Mouse (Mus musculus): ENCODE data around the gene Cyb561d1. TPM values are rescaled to one million over a fixed set of nuclear protein-coding genes. Genes with fewer than 3 reads are reported as not detected.
"Not testable (repeated sequence)": the region's sequence is repeated elsewhere in the genome, so short reads cannot be mapped to it uniquely, and the experiment has no call there.

Cyb561d1 gene
- polyA plus RNA-seq (2015; fragmentation: Nextera tagmentation; extraction: Ambion mirVana) = 3.8 TPM in 2 replicates

GRCm38 (mm10) chr3:108200329-108201323 lies at the start of gene Cyb561d1:
Cyb561d1 (minus strand) TSS chr3:108201212.
- Histone ChIP-seq H3K4me1 (peaks cover 55% of the 10 kb centered on the region), H3K9me3 (replicated peaks) (no peaks in the 10 kb centered on the region), H3K4me3 (replicated peaks) (peak within 1 kb of the TSS; percentile 83), H3K36me3 (peaks cover 41% of the 10 kb centered on the region), H3K27ac (peak within 1 kb of the TSS; percentile 95), H3K4me2 (peak within 1 kb of the TSS; percentile 72), H3K27me3 (no peaks in the 10 kb centered on the region), H3K9ac (peak within 1 kb of the TSS; percentile 63)
- ATAC-seq (replicated peaks; ENCODE audit: low FRiP score) = peak; percentile 93
- WGBS = 3% methylated on average over 44 of the region's 44 CpGs

GRCm38 (mm10) chr3:108246857-108247256 lies 45.8 kb upstream of the Cyb561d1 start:
- no peak for ATAC-seq (replicated peaks; ENCODE audit: low FRiP score)
- Histone ChIP-seq H3K9ac (no peak overlapping the region), H3K27me3 (no peaks in the 10 kb centered on the region), H3K4me2 (no peak overlapping the region), H3K9me3 (replicated peaks) (no peaks in the 10 kb centered on the region), H3K36me3 (no peaks in the 10 kb centered on the region), H3K27ac (no peak overlapping the region), H3K4me3 (replicated peaks) (no peak overlapping the region), H3K4me1 (no peaks in the 10 kb centered on the region)
- 88% methylated on average over 2 of the region's 2 CpGs for WGBS

- Histone ChIP-seq H3K4me1 (no peaks in the 10 kb centered on the region), H3K4me3 (replicated peaks) (no peak overlapping the region), H3K27ac (no peak overlapping the region), H3K9me3 (replicated peaks) (no peaks in the 10 kb centered on the region), H3K4me2 (no peak overlapping the region), H3K9ac (no peak overlapping the region), H3K36me3 (no peaks in the 10 kb centered on the region), H3K27me3 (no peaks in the 10 kb centered on the region)
- 83% methylated on average over 3 of the region's 3 CpGs for WGBS
- no peak for ATAC-seq (replicated peaks; ENCODE audit: low FRiP score)
Measured at GRCm38 (mm10) chr3:108241243-108241839, 40.3 kb upstream of the Cyb561d1 start.

- not testable (repeated sequence) for H3K27me3 ChIP-seq; H3K36me3 ChIP-seq; H3K9me3 ChIP-seq (replicated peaks); H3K4me2 ChIP-seq; ATAC-seq (replicated peaks; ENCODE audit: low FRiP score); H3K4me1 ChIP-seq; H3K27ac ChIP-seq; H3K4me3 ChIP-seq (replicated peaks); H3K9ac ChIP-seq
- WGBS = 85% methylated on average over 4 of the region's 4 CpGs
Measured at GRCm38 (mm10) chr3:108237474-108238102, 36.6 kb upstream of the Cyb561d1 start.

DNA sequence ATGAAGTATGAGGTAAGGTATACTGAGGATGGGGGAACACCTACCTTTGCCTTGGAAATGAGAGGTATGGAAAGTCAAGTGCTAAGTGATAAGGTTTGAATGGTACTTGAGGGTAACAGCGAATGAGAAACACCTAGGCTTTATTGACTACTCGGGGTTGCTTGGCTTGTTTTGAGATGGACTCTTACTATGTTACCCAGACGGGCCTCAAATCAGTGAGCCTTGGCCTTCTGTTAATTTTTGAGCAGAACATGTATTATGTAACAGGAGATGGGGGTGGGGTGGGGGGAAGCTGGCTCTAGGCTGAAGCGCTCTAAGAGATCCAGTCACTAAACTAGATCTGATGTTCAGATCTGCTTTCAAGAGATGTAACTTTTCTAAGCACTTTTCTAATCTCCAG lies 30.6 kb upstream of the Cyb561d1 start:
- no peak for ATAC-seq (replicated peaks; ENCODE audit: low FRiP score)
- no peak overlapping the region for H3K27ac ChIP-seq

DNA sequence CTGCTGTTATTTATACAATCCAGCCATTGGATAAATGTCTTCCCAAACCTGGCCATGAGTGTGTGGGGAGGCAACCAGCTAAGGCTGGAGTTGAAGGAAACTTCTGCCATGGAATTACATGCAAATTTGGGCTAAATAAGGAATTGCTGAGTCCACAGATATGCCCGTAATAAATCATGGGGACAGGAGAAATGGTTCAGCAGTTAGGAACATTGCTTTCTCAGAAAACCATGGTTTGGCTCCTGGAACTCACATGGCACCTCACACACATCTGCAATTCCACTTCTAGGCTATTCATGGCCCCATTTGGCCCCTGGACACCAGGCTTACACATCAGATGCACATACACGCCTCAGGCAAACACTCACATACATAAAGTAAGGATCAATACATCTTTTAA lies 26.5 kb upstream of the Cyb561d1 start:
- no peak for ATAC-seq (replicated peaks; ENCODE audit: low FRiP score)
- H3K4me3 ChIP-seq (replicated peaks) = peak overlapping the region; percentile 56; the same call in 1 of the 2 replicates
- no peak overlapping the region for H3K9ac ChIP-seq
- H3K4me2 ChIP-seq = peak overlapping the region; percentile 82
- WGBS = 67% methylated on average over 2 of the region's 2 CpGs
- H3K4me1 ChIP-seq = peaks cover 20% of the 10 kb centered on the region
- no peak overlapping the region for H3K27ac ChIP-seq
- no peaks in the 10 kb centered on the region for H3K36me3 ChIP-seq
- H3K9me3 ChIP-seq (replicated peaks) = no peaks in the 10 kb centered on the region
- H3K27me3 ChIP-seq = peaks cover 46% of the 10 kb centered on the region

More for the DNA sequence above, 30.6 kb upstream of the Cyb561d1 start:
- no peak overlapping the region for H3K4me2 ChIP-seq
- WGBS = 71% methylated on average over 4 of the region's 4 CpGs
- no peak overlapping the region for H3K4me3 ChIP-seq (replicated peaks)
- H3K9me3 ChIP-seq (replicated peaks) = no peaks in the 10 kb centered on the region
- peaks cover 9% of the 10 kb centered on the region for H3K4me1 ChIP-seq
- no peaks in the 10 kb centered on the region for H3K36me3 ChIP-seq
- peaks cover 7% of the 10 kb centered on the region for H3K27me3 ChIP-seq
- H3K9ac ChIP-seq = no peak overlapping the region

GRCm38 (mm10) chr3:108226558-108227350 lies 25.7 kb upstream of the Cyb561d1 start, which contains the start of gene Sypl2:
Sypl2 (minus strand) TSS chr3:108226648.
- Histone ChIP-seq H3K27ac (peak within 1 kb of the TSS; percentile 76), H3K4me3 (replicated peaks) (peak within 1 kb of the TSS; percentile 56), H3K9me3 (replicated peaks) (no peaks in the 10 kb centered on the region), H3K4me2 (peak within 1 kb of the TSS; percentile 82), H3K4me1 (peaks cover 20% of the 10 kb centered on the region), H3K36me3 (no peaks in the 10 kb centered on the region), H3K27me3 (peaks cover 52% of the 10 kb centered on the region), H3K9ac (peak within 1 kb of the TSS; percentile 58)
- 3% methylated on average over 43 of the region's 44 CpGs for WGBS
- ATAC-seq (replicated peaks; ENCODE audit: low FRiP score) = peak; percentile 73

DNA sequence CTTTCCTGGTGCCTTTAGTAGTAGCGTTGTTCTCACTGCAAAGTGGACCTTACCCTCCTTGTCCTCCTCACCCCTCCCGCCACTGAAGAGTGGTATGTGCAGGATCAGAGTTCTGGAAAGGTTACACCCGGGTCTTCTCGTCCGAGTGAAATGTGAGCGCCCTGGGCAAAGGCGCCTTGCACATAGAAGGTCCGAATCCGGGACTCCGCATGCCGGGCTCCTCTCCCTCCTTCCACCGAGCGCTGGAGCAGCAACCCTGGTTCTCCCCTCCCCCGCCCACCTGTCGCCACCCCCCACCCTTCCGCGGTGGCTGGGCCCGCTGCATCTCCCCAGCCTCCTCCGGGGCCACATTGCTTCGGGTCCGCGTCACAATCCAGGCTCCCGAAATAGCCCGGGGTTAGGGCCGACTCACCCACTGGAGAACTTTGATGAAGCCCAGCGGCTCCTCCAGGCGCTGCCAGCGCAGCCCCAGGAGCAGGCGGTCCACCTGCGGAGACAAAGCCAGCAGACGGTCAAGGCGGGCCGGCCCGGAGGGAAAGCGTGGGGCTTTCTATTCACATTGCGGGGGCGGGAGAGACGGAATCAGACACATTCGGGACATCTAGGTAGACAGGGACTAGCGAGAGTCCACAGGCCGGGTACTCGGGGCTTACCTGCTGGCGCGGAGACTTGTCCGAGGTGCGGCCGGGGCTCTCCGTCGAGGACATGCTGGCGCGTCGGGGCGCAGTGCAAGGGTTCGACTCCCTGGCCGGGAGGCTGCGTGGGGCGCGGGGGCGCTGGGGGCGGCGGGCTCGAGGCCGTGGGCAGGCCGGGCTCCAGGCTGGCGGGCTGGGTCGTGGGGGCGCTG lies 24.9 kb upstream of the Cyb561d1 start:
- Histone ChIP-seq H3K4me3 (replicated peaks) (peak overlapping the region; percentile 56), H3K9me3 (replicated peaks) (no peaks in the 10 kb centered on the region), H3K27ac (peak overlapping the region; percentile 76), H3K4me2 (peak overlapping the region; percentile 82), H3K27me3 (peaks cover 52% of the 10 kb centered on the region), H3K4me1 (peaks cover 20% of the 10 kb centered on the region), H3K36me3 (no peaks in the 10 kb centered on the region), H3K9ac (peak overlapping the region; percentile 58)
- ATAC-seq (replicated peaks; ENCODE audit: low FRiP score) = peak; percentile 85
- WGBS = 1% methylated on average over 63 of the region's 67 CpGs

- Histone ChIP-seq H3K9me3 (replicated peaks) (no peaks in the 10 kb centered on the region), H3K4me2 (no peak overlapping the region), H3K27ac (no peak overlapping the region), H3K4me3 (replicated peaks) (no peak overlapping the region), H3K36me3 (no peaks in the 10 kb centered on the region), H3K9ac (no peak overlapping the region), H3K27me3 (peaks cover 36% of the 10 kb centered on the region), H3K4me1 (peaks cover 1% of the 10 kb centered on the region)
- no peak for ATAC-seq (replicated peaks; ENCODE audit: low FRiP score)
- 68% methylated on average over 3 of the region's 3 CpGs for WGBS
Measured at GRCm38 (mm10) chr3:108220661-108221060, 19.6 kb upstream of the Cyb561d1 start.

DNA sequence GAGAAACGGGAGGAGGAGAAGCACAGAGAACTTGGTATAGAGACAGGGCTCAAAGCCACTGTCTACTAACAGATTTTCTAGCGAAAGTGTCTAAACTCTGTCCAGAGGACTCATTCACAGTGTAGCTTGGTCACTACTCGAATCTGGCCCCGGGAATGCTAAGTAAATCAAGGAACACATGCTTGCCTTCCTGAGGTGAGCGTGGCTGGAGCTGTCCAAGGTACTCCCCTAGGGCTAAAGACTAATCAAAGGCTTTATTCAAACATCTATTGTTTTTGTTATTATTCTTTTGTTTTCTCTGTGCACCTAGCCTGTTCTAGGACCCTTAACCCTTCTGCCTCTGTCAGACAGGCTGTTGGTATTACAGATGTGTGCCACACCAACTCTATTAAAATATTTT lies 13.7 kb upstream of the Cyb561d1 start:
- Histone ChIP-seq H3K36me3 (no peaks in the 10 kb centered on the region), H3K27me3 (no peaks in the 10 kb centered on the region; the same call in 1 of the 2 replicates), H3K4me1 (peaks cover 5% of the 10 kb centered on the region), H3K9me3 (replicated peaks) (no peaks in the 10 kb centered on the region), H3K4me3 (replicated peaks) (no peak overlapping the region), H3K9ac (no peak overlapping the region), H3K4me2 (no peak overlapping the region), H3K27ac (no peak overlapping the region)
- 9% methylated on average over 5 of the region's 5 CpGs for WGBS
- ATAC-seq (replicated peaks; ENCODE audit: low FRiP score) = no peak

Data from kidney, embryonic 15.5 days (tissue).